Mouse (Mus musculus): Measurements from ENCODE around the gene Hbq1a. TPM values are rescaled to one million over a fixed set of nuclear protein-coding genes. Genes with fewer than 3 reads are reported as not detected.
A peak's percentile ranks its signal among the peaks of the same experiment; 100 is the strongest.
"Not testable (repeated sequence)": the region's sequence is repeated elsewhere in the genome, so short reads cannot be mapped to it uniquely, and the experiment has no call there.

Gene Hbq1a
- total RNA-seq, 2 experiments from 2014 or later: not detected

DNA sequence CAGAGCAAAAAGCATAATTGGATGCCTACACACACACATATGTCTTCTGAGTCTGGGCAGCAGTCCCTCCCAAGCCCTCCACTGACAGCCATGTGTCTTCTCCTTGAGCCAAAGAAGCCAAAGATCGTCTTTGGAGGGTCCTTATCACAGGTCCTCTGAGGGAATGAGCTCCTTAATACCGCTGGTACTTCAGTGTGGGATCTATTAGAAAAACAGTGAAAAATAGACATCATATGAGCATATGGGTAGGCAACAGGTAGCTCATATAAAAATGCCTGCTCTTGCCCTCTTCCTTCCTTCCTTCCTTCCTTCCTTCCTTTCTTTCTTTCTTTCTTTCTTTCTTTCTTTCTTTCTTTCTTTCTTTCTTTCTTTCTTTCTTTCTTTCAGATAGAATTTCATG lies 15.3 kb upstream of the Hbq1a start:
- not testable (repeated sequence) for DNase-seq (ENCODE audit: low spot score in 2 of 2)

DNA sequence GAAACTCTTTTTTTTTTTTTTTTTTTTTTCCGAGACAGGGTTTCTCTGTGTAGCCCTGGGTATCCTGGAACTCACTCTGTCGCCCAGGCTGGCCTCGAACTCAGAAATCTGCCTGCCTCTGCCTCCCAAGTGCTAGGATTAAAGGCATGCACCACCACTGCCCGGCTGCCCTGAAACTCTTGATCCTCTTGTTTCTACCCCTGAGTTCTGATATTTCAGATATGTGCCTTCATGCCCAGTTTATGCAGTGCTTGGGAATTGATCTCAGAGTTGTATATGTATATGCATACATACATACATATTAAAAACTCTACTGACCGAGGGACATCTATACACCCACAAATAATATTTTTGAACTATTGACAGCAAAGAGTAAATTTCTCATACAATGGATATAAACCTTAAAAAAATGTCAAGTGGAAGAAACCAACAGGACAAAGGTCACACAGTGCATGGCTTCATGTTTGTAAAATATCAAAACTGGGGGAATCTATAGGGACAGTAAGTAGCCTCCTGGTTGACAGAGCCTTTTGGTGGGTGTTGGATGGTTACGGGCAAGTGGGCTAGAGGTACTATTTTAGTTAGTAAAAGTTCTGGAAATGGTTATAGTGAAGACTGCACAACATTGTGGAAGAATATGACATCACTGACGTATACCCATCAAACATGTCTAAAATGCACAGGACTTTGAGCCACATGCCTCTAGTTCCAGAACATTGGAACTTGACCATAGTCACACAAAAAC lies 14.7 kb upstream of the Hbq1a start:
- no peak for DNase-seq (ENCODE audit: low spot score in 2 of 2)

DNA sequence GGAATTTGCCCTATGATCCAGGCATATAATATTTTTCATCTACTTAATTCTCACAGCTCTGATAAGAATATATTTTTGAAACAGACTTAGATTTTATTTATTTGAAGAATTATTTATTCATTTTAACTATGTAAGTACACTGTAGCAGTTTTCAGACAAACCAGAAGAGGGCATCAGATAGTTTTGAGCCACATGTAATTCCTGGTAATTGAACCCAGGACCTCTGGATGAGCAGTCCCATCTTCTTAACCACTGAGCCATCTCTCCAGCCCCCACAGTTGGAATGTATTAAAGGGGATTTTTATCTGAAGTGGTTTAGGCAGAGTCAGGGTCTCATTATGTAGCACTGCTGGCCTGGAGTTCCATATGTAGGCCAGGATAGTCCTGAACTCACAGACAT lies 14.0 kb upstream of the Hbq1a start:
- not testable (repeated sequence) for DNase-seq (ENCODE audit: low spot score in 2 of 2)

DNA sequence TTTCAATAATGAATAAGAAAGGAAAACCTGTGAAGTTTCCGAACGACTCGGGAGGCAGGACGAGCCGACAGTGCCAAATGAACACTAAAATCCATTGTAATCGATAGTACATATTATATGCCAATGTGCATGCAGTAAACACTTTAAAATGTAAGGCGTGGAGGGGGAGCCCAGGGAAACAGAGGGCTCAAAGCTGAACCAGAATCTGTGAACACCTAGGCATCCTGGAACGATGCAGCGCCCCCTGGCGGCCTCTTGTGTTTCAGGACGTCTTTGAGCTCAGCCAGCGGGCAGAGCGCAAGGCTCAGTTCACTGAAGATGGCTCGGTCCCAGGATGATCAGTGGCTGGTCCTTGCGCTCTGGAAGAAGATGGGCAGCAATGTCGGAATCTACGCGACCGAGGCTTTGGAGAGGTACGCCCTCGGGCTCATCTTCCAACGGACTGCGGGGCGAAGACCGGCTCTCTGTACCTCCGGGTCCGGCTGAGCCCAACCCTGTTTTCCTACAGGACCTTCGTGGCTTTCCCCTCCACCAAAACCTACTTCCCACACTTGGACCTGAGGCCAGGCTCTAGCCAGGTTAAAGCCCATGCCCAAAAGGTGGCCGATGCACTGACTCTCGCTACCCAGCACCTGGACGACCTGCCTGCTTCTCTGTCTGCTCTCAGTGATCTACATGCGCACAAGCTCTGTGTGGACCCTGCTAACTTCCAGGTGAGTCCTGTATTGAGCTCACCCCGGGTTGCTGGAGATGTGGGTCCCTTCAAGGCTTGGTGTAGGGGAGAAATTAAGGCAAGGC lies 13.0 kb upstream of the Hbq1a start, which contains the start of gene Hbq1b:
Gene Hbq1b (plus strand): TSS at position 271 of the 798 bp plus-strand sequence.
- DNase-seq (ENCODE audit: low spot score in 2 of 2): peak; percentile 68 to 70

DNA sequence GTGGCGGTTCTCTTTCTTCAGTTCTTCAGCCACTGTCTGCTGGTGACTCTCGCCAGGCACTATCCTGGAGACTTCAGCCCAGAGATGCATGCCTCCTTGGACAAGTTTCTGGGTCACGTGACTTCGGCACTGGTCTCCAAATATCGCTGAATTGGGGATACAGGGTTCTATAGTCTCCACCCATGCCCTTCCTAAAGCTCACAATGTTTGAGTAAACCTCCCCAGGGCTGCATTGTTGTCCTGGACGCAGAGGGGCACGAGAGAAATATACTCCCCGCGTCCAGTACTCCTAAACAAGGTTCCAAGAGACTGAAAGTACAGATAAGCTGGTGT lies 12.4 kb upstream of the Hbq1a start:
- DNase-seq (ENCODE audit: low spot score in 2 of 2): no peak

DNA sequence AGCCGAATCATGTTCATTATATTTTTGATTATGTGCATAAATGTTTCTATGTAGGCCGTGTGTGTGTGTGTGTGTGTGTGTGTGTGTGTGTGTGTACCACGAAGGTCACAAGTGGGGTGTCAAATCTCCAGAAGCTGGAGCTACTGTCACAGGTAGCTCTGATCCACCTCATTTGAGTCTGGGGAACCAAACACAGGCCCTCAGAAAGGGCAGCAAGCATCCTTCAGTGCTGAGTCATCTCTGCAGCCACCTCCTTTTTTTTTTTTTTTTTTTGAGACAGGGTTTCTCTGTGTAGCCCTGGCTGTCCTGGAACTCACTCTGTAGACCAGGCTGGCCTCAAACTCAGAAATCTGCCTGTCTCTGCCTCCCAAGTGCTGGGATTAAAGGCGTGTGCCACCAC lies 7.0 kb upstream of the Hbq1a start:
- DNase-seq (ENCODE audit: low spot score in 2 of 2): not testable (repeated sequence)

DNA sequence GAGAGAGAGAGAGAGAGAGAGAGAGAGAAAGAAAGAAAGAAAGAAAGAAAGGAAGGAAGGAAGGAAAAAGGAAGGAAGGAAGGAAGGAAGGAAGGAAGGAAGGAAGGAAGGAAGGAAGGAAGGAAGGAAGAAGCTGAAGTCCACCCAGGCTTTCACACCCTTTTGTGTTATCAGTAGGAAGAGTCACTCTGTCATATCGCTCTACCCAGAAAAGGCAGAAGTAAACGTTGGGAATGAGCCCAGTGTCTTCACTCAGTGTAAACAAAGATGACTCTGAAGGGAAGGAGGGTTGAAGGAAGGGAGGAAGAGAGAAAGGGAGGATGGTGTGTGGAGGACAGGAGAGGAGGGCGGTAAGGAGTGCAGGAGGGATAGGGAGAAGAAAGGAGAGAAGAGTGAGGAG lies 6.4 kb upstream of the Hbq1a start:
- not testable (repeated sequence) for DNase-seq (ENCODE audit: low spot score in 2 of 2)

DNA sequence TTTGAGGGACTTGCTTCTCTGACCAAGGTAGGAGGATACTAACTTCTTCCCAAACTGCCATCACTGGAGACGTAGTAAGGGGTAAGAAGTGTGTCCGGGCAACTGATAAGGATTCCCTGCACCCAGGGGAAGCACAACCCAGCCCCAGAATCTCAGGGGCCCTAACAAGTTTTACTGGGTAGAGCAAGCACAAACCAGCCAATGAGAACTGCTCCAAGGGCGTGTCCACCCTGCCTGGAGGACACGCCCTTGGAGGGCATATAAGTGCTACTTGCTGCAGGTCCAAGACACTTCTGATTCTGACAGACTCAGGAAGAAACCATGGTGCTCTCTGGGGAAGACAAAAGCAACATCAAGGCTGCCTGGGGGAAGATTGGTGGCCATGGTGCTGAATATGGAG lies 3.7 kb upstream of the Hbq1a start, which contains the start of gene Hba-a2:
Gene Hba-a2 (plus strand): TSS at position 287 of the 400 bp plus-strand sequence.
- DNase-seq (ENCODE audit: low spot score in 2 of 2): not testable (repeated sequence)

DNA sequence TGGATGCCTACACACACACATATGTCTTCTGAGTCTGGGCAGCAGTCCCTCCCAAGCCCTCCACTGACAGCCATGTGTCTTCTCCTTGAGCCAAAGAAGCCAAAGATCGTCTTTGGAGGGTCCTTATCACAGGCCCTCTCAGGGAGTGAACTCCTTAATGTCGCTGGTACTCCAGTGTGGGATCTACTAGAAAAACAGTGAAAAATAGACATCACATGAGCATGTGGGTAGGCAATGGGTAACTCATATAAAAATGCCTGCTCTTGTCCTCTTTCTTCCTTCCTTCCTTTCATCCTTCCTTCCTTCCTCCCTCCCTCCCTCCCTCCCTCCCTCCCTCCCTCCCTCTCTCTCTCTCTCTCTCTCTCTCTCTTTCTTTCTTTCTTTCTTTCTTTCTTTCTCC lies 2.5 kb upstream of the Hbq1a start:
- DNase-seq (ENCODE audit: low spot score in 2 of 2): not testable (repeated sequence)

DNA sequence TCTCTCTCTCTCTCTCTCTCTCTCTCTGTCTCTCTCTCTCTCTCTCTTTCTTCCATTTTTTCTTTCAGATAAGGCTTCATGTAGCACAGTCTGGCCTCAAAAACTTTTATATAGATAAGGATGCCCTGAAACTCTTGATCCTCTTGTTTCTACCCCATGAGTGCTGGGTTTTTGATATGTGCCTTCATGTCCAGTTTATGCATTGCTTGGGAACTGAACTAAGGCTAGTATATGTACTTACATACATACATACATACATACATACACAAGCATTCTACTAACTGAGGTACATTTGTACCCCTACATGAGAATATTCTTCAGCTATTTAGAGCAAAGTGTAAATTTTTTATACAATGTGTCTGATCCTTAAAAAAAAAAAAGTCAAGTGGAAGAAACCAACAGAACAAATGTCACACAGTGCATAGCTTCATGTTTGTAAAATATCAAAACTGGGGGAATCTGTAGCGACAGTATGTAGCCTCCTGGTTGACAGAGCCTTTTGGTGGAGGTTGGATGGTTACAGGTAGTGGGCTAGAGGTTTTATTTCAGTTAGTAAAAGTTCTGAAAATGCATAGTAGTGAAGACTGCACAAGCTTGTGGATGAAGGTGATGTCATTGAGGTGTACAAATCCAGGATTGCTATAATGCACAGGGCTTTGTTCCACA lies 1.9 kb upstream of the Hbq1a start:
- no peak for DNase-seq (ENCODE audit: low spot score in 2 of 2)

DNA sequence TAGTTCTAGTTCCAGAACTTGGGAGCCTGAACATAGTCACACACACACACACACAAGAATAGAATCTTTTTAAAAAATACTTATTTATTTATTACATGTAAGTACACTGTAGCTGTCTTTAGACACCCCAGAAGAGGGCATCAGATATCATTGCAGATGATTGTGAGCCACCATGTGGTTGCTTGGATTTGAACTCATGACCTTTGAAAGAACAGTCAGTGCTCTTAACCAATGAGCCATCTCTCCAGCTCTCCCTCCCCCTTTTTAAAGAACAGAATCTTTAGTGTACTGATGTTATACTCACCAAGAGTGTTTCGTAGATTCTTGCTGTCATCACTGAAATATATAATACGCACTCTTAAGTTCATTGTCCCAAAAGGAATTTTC lies 1.3 kb upstream of the Hbq1a start:
- DNase-seq (ENCODE audit: low spot score in 2 of 2): no peak

DNA sequence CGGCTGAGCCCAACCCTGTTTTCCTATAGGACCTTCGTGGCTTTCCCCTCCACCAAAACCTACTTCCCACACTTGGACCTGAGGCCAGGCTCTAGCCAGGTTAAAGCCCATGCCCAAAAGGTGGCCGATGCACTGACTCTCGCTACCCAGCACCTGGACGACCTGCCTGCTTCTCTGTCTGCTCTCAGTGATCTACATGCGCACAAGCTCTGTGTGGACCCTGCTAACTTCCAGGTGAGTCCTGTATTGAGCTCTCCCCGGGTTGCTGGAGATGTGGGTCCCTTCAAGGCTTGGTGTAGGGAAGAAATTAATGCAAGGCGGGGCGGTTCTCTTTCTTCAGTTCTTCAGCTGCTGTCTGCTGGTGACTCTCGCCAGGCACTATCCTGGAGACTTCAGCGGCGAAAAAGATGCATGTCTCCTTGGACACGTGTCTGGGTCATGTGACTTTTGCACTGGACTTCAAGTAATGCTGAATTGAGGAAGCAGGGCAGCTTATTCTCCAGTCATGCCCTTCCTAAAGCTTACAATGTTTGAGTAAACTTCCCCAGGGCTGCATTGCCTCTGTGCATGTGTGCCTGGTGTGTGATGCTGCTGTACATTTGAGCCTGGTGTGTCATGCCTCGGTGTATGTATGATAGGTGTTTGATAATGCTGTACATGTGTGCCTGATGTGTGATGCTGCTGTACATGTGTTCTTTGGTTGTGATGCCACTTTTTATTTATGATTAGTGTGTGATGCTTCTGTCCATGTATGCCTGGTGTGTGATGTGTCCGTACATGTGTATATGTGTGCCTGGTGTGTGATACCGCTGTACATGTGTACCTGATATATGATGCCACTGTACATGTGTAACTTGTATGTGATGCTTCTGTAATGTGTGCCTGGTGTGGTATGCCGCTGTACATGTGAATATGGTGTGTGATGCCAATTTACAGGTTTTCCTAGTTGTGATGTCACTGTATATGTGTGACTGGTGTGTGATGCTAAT lies 704 bp downstream of the Hbq1a start:
- DNase-seq (ENCODE audit: low spot score in 2 of 2): no peak

DNA sequence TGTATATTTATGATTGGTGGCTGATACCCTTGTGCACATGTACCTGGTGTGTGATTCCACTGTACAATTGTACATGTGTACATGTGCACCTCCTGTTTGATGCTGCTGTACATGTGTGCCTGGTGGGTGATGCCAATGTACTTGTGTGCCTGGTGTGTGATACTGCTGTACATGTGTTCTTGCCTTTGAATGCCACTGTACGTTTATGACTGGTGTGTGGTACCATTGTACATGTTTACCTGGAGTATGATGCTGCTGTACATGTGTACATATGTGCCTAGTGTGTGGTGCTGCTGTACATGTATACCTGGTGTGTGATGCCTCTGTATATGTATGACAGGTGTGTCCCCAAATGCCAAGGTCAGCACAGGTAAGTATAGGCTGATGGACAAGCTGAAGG lies 1.6 kb downstream of the Hbq1a start:
- no peak for DNase-seq (ENCODE audit: low spot score in 2 of 2)

DNA sequence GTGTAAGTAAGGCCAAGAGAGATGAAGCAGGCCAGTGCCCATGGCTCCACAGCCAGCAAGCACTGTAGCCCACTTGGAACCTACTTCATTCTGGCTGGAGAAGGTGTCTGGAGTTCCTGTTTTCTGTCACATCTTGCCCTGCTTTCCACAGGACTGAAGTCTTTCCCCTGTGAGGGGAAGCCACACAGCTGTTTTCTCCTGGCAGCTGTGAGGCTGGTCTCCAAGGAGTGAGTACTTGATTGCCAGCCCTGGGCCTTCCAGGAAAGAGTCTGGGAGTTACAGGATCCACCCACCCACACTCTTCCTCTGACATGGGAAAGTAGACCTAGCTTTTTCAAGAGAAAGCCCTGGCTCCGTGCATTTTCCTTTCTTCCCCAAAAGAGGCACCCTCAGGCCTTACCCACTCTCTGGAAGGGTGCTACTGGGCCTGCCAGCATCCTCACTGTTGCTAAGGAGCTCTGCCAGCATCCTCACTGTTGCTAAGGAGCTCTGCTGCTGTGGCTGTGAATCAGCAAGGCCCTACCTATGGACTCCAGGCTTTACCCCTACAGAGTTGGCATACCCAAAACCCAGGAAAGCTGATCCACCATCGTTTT lies 3.1 kb downstream of the Hbq1a start:
- DNase-seq (ENCODE audit: low spot score in 2 of 2): no peak

DNA sequence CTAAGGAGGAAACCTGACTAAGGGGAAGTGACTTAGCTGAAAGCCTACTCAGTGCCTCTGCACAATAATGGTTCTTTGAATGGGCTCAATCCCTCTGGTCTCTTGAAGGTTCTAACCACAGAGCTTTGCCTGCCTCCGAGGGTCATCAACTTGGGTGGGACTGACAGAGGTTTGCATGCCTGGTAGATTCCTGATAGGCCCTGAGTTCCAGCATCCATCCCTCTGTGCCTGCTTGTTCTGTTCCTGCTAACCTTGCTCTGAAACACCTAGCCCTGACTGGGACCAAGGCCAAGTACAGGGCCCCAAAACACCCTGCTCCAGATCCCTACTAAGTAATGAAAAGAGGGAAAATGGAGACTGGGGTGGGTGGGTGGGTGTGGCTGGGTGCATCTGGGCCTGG lies 3.6 kb downstream of the Hbq1a start:
- no peak for DNase-seq (ENCODE audit: low spot score in 2 of 2)

DNA sequence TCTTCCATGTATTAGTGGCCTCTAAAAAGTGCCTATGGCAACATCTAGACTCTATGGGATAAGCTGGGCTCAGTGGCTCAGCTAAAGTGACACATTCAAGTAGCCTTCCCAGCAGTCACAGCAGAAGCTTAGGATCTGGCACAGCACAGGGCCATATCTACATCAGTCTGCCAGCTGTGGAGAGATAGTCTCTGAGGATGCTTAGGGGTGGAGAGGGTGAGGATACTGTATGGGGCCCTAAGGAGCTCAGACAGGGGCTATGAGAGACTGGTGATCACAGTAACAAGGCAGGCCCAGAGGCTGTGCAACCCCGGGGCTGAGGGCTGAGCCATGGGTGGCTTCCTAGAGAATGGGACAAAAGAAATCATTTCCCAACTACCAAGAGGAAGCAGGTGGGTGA lies 7.1 kb downstream of the Hbq1a start:
- no peak for DNase-seq (ENCODE audit: low spot score in 2 of 2)

DNA sequence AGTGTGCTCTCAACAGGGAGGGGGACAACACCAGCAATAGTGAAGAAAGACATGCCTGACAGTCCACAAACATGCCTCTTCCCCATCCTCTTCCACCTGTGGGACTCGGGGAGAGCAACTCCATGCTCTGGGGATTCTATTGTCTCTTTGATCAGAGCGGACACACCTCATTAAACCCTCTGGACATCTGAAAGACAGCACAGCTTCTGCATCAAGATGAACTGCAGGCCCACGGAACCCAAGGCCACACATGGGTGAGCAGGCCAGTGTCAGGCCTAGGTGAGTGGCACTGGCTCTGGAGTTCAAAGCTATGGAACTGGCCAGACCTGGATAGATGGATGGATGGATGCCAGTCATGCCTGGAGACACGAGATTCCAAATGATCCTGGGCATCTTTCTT lies 9.6 kb downstream of the Hbq1a start:
- no peak for DNase-seq (ENCODE audit: low spot score in 2 of 2)

DNA sequence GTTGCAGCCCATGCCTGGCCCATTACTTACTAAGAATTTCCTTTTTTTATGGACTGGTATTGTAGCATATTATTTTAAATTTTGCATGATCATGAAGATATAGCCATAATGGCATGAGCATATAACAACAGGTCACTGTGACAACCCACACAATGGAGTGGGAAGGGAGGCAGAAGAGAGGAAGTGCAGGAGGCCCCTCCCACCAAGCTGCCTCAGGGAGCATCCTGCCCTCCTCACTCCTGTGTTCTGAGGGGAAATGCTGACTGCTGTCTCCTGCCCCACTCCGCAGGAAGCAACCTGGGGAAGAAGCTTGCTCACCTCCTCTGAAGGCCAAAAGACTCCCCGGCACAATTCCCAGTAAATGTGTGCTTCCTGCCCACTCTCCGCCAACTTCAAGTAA lies 10.1 kb downstream of the Hbq1a start:
- DNase-seq (ENCODE audit: low spot score in 2 of 2): no peak

DNA sequence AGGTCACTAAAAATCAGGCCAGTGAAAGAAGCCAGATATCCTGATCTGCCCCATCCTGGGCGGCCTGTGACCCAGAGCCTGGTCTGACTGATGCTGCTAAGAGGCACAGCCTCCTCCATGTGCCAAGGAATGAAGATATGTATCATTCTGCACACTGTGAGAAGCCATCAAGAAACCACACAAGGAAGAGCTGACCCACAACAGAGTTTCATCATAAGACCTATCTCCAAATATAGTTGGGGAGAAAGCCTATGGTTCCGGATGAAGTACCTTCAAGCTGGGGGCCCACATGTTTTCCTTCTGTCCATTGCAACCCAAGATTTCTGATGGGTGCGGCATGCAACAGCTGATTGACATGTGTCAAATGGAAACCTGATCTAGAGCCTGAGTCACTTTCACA lies 16.1 kb downstream of the Hbq1a start:
- no peak for DNase-seq (ENCODE audit: low spot score in 2 of 2)

DNA sequence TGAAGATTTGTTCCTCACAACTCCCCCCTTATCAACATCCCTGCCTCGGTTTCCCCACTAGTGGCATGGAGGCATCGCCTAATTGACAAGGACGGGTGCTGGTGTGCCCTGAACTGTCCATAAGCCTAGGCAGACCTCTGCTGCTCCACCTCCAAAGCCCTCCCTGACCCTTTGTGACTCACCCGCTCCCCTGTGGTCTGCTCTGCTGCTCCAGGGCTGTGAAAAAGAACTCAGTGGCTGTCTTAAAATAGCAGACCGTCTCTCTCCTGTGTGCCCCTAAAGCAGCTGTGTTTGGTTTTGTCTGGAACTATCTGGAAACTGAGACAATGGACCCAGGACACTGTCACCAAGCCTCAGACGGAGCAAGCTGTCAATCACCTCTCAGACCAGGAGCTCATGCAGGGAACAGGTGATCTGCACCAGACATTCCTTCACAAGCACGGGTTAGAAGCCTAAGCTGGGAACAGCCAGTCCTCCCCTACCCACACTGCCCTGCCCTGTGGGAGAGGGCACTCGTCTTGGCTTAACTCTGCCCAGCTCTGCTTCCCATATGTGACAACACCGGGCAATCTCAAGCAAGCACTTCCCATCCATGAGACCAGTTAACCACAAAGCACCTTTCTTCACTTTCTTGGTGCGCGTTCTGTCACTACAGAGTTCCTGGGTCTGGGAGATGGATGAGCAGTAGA lies 20.8 kb downstream of the Hbq1a start:
- no peak for DNase-seq (ENCODE audit: low spot score in 2 of 2)

Measured in adrenal gland, adult 18-20 months (tissue).